Mouse (Mus musculus): ENCODE results near the gene Grk2. TPM values are rescaled to one million over a fixed set of nuclear protein-coding genes. Genes with fewer than 3 reads are reported as not detected.
"Not testable (repeated sequence)": the region's sequence is repeated elsewhere in the genome, so short reads cannot be mapped to it uniquely, and the experiment has no call there.

Gene Grk2
- polyA plus RNA-seq, 1 experiment = 60.3 TPM

DNA sequence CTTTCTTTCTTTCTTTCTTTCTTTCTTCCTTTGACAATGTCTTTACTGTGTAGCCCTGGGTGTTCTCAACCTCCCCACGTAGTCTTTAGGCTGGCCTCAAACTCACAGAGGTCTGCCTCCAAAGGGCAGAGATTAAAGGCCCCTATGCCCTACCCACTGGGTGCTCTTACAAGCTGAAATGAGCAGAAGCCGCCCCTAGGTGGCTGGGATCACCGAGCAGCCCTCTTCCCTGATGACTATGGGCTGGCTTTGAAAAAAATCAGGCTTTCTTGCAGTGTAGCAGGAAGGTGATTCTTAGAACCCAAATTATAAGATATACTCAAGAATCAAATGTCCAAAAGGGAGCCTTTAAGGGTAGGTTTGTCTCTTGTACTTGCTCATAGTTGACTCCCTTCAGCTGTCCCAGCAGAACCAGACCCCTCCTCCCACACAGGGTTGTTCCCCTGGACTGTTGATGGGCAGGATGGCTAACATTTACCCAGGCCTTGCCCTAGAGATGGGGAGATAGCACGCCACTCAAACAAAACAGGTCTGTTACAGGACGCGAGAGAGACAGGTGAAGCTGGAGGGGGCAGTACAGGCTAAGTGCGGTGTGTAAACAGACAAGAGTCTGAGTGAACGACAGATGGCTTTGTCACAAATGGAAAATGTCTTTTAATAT, 44.9 kb downstream of the Grk2 start:
- no peak for DNase-seq
- no peaks in the 10 kb centered on the region; the same call in 1 of the 2 replicates for H3K36me3 ChIP-seq (ENCODE audit: control insufficient read depth, insufficient read depth, low read length)
- no peak overlapping the region for H3K27ac ChIP-seq (ENCODE audit: insufficient read depth, low read depth, low read length)
- 64% methylated on average over 8 of the region's 8 CpGs for WGBS
- no peaks in the 10 kb centered on the region; the same call in 1 of the 2 replicates for H3K4me1 ChIP-seq (ENCODE audit: control insufficient read depth, insufficient read depth, low read length)
- 0 out of 2 replicates have a peak, but pooled peaks have one; percentile 19 for TF ChIP-seq CTCF (conservative IDR thresholded peaks at IDR 0.05; ENCODE audit: insufficient read depth, insufficient read length, low read depth, low read length)
- no peak for TF ChIP-seq POLR2A (IDR thresholded peaks at IDR 0.05; ENCODE audit: low read depth, low read length)
- H3K27me3 ChIP-seq (replicated peaks; ENCODE audit: control insufficient read depth, insufficient read depth, low read length) = no peaks in the 10 kb centered on the region
- no peak overlapping the region for H3K4me3 ChIP-seq (ENCODE audit: insufficient read depth, low read depth, low read length)

DNA sequence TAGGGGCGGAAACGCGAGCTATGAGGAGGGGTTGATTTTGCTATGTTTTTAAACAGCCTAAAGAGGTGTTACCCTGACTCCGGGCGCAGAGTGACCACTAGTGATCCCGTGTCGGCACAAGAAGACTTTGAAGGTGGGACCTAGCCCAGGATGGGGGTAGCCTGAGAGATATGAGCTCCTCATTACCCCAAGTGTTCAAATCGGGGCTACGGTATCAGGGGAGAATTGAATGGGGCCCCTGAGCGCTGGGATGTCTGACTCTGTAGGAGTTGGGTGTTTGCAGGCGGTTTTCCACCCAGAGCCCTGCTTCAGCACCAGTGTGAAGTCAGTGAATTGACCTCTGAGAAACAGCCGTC, 48.1 kb downstream of the Grk2 start:
- no peak for DNase-seq
- 18% methylated on average over 12 of the region's 12 CpGs for WGBS

DNA sequence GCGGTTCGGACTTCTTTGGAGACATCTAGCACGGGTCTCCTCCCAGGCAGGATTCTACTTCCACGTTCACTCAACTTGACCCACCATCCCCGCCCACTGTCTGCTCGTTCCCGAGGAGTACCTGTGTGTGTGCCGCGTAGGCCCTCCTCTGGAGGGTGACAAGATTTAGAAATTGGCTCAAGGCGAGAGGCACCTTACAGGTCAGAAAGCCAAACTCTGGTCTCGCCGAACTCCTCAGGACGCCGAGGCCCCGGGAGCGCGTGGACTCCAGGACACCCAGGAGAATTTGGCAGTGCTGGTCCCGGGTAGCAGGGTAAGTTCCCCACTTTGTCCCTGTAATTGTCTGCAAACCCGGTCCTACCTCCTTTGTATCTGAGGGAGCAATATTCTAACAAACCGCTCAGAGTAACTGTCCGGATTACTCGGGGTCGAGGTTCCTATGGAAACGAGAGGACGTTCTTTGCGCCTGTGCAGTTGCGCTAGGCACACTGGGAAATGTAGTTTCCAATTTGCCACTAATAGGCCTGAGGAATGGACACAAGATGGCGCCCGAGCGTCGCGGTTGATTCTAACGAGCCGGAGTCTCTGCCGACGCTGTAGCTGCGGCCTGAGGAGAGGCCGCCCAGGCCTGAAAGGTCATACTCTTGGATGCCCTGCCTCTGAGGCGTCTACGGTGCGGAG, 48.7 kb downstream of the Grk2 start:
- H3K36me3 ChIP-seq (ENCODE audit: control insufficient read depth, insufficient read depth, low read length) = no peaks in the 10 kb centered on the region
- H3K4me3 ChIP-seq (ENCODE audit: insufficient read depth, low read depth, low read length) = peak overlapping the region; percentile 67
- H3K27ac ChIP-seq (ENCODE audit: insufficient read depth, low read depth, low read length) = peak overlapping the region; percentile 50
- TF ChIP-seq CTCF (conservative IDR thresholded peaks at IDR 0.05; ENCODE audit: insufficient read depth, insufficient read length, low read depth, low read length) = peak; percentile 97
- no peak for TF ChIP-seq POLR2A (IDR thresholded peaks at IDR 0.05; ENCODE audit: low read depth, low read length)
- peak; percentile 97 for DNase-seq
- under 1% methylated on average over 41 of the region's 41 CpGs for WGBS
- H3K4me1 ChIP-seq (ENCODE audit: control insufficient read depth, insufficient read depth, low read length) = no peaks in the 10 kb centered on the region; the same call in 1 of the 2 replicates
- H3K27me3 ChIP-seq (replicated peaks; ENCODE audit: control insufficient read depth, insufficient read depth, low read length) = no peaks in the 10 kb centered on the region

More for the DNA sequence above, 48.1 kb downstream of the Grk2 start:
- peak overlapping the region; percentile 50 for H3K27ac ChIP-seq (ENCODE audit: insufficient read depth, low read depth, low read length)
- no peaks in the 10 kb centered on the region for H3K27me3 ChIP-seq (replicated peaks; ENCODE audit: control insufficient read depth, insufficient read depth, low read length)
- H3K4me1 ChIP-seq (ENCODE audit: control insufficient read depth, insufficient read depth, low read length) = no peaks in the 10 kb centered on the region; the same call in 1 of the 2 replicates
- no peak for TF ChIP-seq CTCF (conservative IDR thresholded peaks at IDR 0.05; ENCODE audit: insufficient read depth, insufficient read length, low read depth, low read length)
- no peak for TF ChIP-seq POLR2A (IDR thresholded peaks at IDR 0.05; ENCODE audit: low read depth, low read length)
- H3K36me3 ChIP-seq (ENCODE audit: control insufficient read depth, insufficient read depth, low read length) = no peaks in the 10 kb centered on the region
- H3K4me3 ChIP-seq (ENCODE audit: insufficient read depth, low read depth, low read length) = peak overlapping the region; percentile 43

DNA sequence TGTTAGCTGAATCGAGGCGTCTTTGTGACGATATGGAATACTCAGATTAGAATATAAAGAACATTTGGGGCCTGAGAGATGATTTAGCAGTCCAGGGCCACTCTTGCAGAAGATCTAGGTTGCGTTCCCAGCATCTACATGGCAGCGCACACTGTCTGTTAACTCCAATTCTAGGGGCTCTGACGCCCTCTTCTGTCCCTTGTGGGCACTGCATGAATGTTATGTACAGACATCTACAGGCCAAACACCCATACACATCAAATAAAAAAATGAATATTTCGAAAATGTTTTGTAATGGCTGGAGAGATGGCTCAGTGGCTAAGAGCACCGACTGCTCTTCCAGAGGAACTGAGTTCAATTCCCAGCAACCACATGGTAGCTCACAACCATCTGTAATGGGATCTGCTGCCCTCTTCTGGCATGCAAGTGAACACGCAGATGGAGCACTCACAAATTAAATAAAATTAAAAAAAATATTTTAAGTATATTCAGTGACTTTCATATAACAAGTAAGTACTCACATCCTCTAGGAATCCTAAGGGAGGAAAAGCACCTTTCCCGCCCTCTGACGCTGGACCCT, 50.3 kb downstream of the Grk2 start:
- no peaks in the 10 kb centered on the region for H3K36me3 ChIP-seq (ENCODE audit: control insufficient read depth, insufficient read depth, low read length)
- H3K27me3 ChIP-seq (replicated peaks; ENCODE audit: control insufficient read depth, insufficient read depth, low read length) = no peaks in the 10 kb centered on the region
- no peak for TF ChIP-seq POLR2A (IDR thresholded peaks at IDR 0.05; ENCODE audit: low read depth, low read length)
- TF ChIP-seq CTCF (conservative IDR thresholded peaks at IDR 0.05; ENCODE audit: insufficient read depth, insufficient read length, low read depth, low read length) = peak; percentile 25
- WGBS = 86% methylated on average over 11 of the region's 11 CpGs
- H3K27ac ChIP-seq (ENCODE audit: insufficient read depth, low read depth, low read length) = no peak overlapping the region
- no peaks in the 10 kb centered on the region; the same call in 1 of the 2 replicates for H3K4me1 ChIP-seq (ENCODE audit: control insufficient read depth, insufficient read depth, low read length)
- DNase-seq = no peak
- no peak overlapping the region for H3K4me3 ChIP-seq (ENCODE audit: insufficient read depth, low read depth, low read length)

DNA sequence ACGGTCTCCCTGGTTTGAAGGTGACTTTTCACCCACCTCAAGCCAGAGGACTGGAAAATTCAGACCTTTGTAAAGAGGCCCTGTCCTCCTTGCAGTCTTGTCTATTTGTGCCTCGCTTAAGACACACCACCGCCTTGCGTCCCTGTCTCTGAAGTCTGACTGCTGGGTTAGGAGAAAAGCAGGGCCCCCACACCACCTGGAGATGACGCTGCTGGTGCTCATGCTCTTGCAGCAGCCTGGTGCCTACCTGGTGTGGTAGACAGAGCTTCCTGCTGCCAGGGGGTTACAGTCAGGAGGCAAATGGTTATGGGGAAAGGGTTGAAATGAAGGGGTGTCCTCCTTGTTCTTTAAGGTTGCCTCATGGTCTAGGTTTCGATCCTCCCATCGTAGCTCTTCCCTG, 51.8 kb downstream of the Grk2 start:
- no peak for TF ChIP-seq POLR2A (IDR thresholded peaks at IDR 0.05; ENCODE audit: low read depth, low read length)
- no peak for TF ChIP-seq CTCF (conservative IDR thresholded peaks at IDR 0.05; ENCODE audit: insufficient read depth, insufficient read length, low read depth, low read length)
- WGBS = 93% methylated on average over 7 of the region's 7 CpGs
- DNase-seq = no peak
- Histone ChIP-seq H3K4me1 (ENCODE audit: control insufficient read depth, insufficient read depth, low read length) (no peaks in the 10 kb centered on the region; the same call in 1 of the 2 replicates), H3K4me3 (ENCODE audit: insufficient read depth, low read depth, low read length) (no peak overlapping the region), H3K27me3 (replicated peaks; ENCODE audit: control insufficient read depth, insufficient read depth, low read length) (no peaks in the 10 kb centered on the region), H3K27ac (ENCODE audit: insufficient read depth, low read depth, low read length) (no peak overlapping the region), H3K36me3 (ENCODE audit: control insufficient read depth, insufficient read depth, low read length) (no peaks in the 10 kb centered on the region)

DNA sequence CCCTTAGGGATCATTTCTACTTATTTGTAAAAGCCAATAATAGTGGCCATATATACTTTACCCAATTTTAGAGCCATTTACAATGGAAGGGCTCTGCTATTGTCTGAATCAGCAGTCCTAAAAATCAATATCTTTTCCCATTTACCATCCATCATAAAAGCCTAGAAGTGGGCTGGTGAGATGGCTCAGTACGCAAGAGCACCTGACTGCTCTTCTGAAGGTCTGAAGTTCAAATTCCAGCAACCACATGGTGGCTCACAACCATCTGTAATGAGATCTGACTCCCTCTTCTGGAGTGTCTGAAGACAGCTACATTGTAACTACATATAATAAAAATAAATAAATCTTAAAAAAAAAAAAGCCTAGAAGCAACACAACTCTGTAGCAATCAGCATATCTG, 57.3 kb downstream of the Grk2 start:
- H3K27ac ChIP-seq (ENCODE audit: insufficient read depth, low read depth, low read length); H3K4me1 ChIP-seq (ENCODE audit: control insufficient read depth, insufficient read depth, low read length); H3K36me3 ChIP-seq (ENCODE audit: control insufficient read depth, insufficient read depth, low read length); H3K4me3 ChIP-seq (ENCODE audit: insufficient read depth, low read depth, low read length); H3K27me3 ChIP-seq (replicated peaks; ENCODE audit: control insufficient read depth, insufficient read depth, low read length): not testable (repeated sequence)
- DNase-seq = peak; percentile 31
- 51% methylated on average over 1 of the region's 1 CpGs for whole genome bisulfite sequencing

DNA sequence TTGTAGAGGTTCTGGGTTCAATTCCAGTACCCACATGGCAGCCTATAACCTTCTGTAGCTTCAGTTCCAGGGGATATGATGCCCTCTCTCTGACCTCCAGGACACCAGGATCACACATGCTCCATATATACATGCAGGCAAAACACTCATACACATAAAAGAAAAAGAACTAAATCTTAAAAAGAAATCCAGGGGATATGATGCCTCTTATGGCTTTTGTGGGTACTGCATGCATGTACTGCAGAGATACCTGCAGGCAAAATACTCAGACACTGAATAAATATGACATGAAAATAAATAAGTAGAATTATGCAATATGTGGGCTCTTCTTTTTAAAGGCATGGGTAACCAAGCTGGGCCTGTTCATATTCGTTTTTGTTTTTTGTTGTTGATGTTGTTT, 59.0 kb downstream of the Grk2 start:
- H3K27ac ChIP-seq (ENCODE audit: insufficient read depth, low read depth, low read length) = no peak overlapping the region
- H3K4me3 ChIP-seq (ENCODE audit: insufficient read depth, low read depth, low read length) = no peak overlapping the region
- H3K27me3 ChIP-seq (replicated peaks; ENCODE audit: control insufficient read depth, insufficient read depth, low read length) = no peaks in the 10 kb centered on the region
- 69% methylated on average over 1 of the region's 1 CpGs for WGBS
- H3K4me1 ChIP-seq (ENCODE audit: control insufficient read depth, insufficient read depth, low read length) = no peaks in the 10 kb centered on the region
- TF ChIP-seq POLR2A (IDR thresholded peaks at IDR 0.05; ENCODE audit: low read depth, low read length) = no peak
- no peaks in the 10 kb centered on the region for H3K36me3 ChIP-seq (ENCODE audit: control insufficient read depth, insufficient read depth, low read length)
- peak; percentile 10 for DNase-seq
